In the genomic region with DNA sequence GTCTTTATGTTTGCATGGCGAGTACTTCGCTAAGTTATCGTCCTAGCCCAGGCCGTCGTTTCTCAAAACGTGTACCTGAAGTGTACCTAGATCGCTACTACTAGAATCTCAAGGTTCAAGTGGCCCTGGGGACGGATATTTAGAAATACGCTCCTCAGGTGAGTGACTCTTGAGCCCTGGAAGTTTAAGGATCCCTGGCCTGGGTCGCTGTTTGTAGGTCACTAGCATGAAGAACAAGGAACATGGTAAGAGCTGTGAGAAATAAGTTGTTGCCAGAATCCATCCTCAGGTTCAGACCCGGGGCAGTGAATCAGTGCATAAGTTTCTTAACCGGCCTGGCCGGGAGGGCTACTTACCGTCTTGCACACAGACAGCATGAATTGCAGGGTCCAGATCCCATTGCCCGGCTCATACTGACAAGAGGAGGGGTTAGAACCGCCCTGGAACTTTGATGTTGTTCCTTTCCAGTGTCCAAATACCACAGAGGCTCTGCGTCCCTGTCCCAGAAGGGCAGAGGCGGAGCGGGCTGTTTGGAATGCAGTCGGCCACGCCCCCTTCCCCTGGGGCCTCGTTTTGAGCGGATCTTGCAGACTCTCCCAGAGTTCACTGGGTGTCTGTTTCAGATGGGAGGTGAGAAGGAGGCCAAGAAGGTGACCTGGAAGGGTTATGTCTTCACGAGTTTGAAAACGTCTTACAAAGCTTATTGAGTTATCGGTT, we compare ENCODE assay signal across 7 mouse cellular contexts. TPM values are rescaled to one million over a fixed set of nuclear protein-coding genes. Genes with fewer than 3 reads are reported as not detected.
DNase-seq lines count a peak whose midpoint lies in the region; ATAC-seq and TF ChIP-seq lines count a peak whose summit lies in the region.

No protein-coding gene starts in this region.

- no peaks in the 10 kb centered on the region for H3K9me3 ChIP-seq in ES-E14 (ENCODE audit: control insufficient read depth, insufficient read depth, low read depth, low read length)
- no peaks in the 10 kb centered on the region for H3K9me3 ChIP-seq in kidney, postnatal 0 days (replicated peaks; ENCODE audit: low read length)

- DNase-seq in ES-E14 (ENCODE audit: low read depth, low spot score), result peak; percentile 94
- DNase-seq in adrenal gland, adult 8-10 months, result peak; percentile 83
- DNase-seq in heart, adult 2 months, result peak; percentile 69 to 71
- DNase-seq in kidney, postnatal 0 days (ENCODE audit: low spot score), result peak; percentile 90
- peak; percentile 80 for DNase-seq in lung, postnatal 14 days
- no peak for DNase-seq in c-Kit-positive CD71-positive TER-119-positive erythroid progenitor cells, embryonic 14.5 days (ENCODE audit: low spot score)

- peak overlapping the region; percentile 11 for H3K4me2 ChIP-seq in kidney, postnatal 0 days (ENCODE audit: low read length)

- peaks cover 0 to 4% of the 10 kb centered on the region in 2 experiments; a peak in 1 of 4 replicates for H3K4me1 ChIP-seq in ES-E14 (ENCODE audit: control insufficient read depth in 2 of 2, insufficient read depth in 2 of 2, low read length in 2 of 2, poor library complexity in 1 of 2)
- no peaks in the 10 kb centered on the region; the same call in 1 of the 2 replicates for H3K4me1 ChIP-seq in heart, adult 2 months (ENCODE audit: control insufficient read depth, insufficient read depth, low read length)
- H3K4me1 ChIP-seq in kidney, postnatal 0 days (replicated peaks; ENCODE audit: insufficient read depth, low read length), result no peaks in the 10 kb centered on the region

- TF ChIP-seq POLR2A in heart, adult 2 months (IDR thresholded peaks at IDR 0.05; ENCODE audit: insufficient read depth, low read depth, low read length), result no peak

- 53% methylated on average over 26 of the region's 26 CpGs for WGBS in heart, adult 2 months
- 42% methylated on average over 26 of the region's 26 CpGs for WGBS in kidney, postnatal 0 days

- H3K27ac ChIP-seq in ES-E14 (ENCODE audit: insufficient read depth, low read depth, low read length, poor library complexity, severe bottlenecking), result no peak overlapping the region
- no peak overlapping the region for H3K27ac ChIP-seq in heart, adult 2 months
- no peak overlapping the region for H3K27ac ChIP-seq in kidney, postnatal 0 days

- peak overlapping the region; percentile 54 to 61 for H3K4me3 ChIP-seq in ES-E14 (ENCODE audit: insufficient read depth in 1 of 2, low read depth in 1 of 2, low read length in 2 of 2, poor library complexity in 1 of 2, severe bottlenecking in 1 of 2)
- H3K4me3 ChIP-seq in heart, adult 2 months, result no peak overlapping the region
- H3K4me3 ChIP-seq in kidney, postnatal 0 days (replicated peaks; ENCODE audit: low read depth, low read length), result no peak overlapping the region

- no peak for TF ChIP-seq CTCF in heart, adult 2 months (IDR thresholded peaks at IDR 0.05)
- no peak for TF ChIP-seq CTCF in kidney, postnatal 0 days (IDR thresholded peaks at IDR 0.05; ENCODE audit: low read depth)

- TF ChIP-seq EP300 in heart, adult 2 months (IDR thresholded peaks at IDR 0.05; ENCODE audit: insufficient read depth, low read depth, low read length), result no peak

- no peaks in the 10 kb centered on the region for H3K27me3 ChIP-seq in heart, adult 2 months (ENCODE audit: control insufficient read depth, insufficient read depth, low read length)
- no peaks in the 10 kb centered on the region for H3K27me3 ChIP-seq in kidney, postnatal 0 days (ENCODE audit: insufficient read depth, low read length)

- intact Hi-C loops in heart, adult 2 months (cut with DNase I), result no loop called here

- in situ Hi-C loops in ES-E14 (cut with MboI; ENCODE audit: low sequenced_read_pairs in 2 of 2, unreplicated experiment in 2 of 2), result no loop called here

- H3K36me3 ChIP-seq in ES-E14 (ENCODE audit: control insufficient read depth, insufficient read depth, low read length, poor library complexity, severe bottlenecking), result no peaks in the 10 kb centered on the region
- H3K36me3 ChIP-seq in heart, adult 2 months (ENCODE audit: control insufficient read depth, insufficient read depth, low read length), result no peaks in the 10 kb centered on the region
- H3K36me3 ChIP-seq in kidney, postnatal 0 days (ENCODE audit: insufficient read depth, low read length), result no peaks in the 10 kb centered on the region

- H3K79me2 ChIP-seq in heart, adult 2 months (replicated peaks; ENCODE audit: control insufficient read depth, insufficient read depth, low read length), result no peaks in the 10 kb centered on the region

- peak overlapping the region; percentile 62; the same call in 1 of the 2 replicates for H3K9ac ChIP-seq in ES-E14 (ENCODE audit: insufficient read depth, low read depth, low read length, poor library complexity, severe bottlenecking)
- no peak overlapping the region for H3K9ac ChIP-seq in heart, adult 2 months (ENCODE audit: low read depth, low read length)
- no peak overlapping the region for H3K9ac ChIP-seq in kidney, postnatal 0 days (ENCODE audit: low read depth, low read length)

- peak; percentile 71 for ATAC-seq in kidney, postnatal 0 days (replicated peaks; ENCODE audit: low FRiP score, low read depth)
- ATAC-seq in granulocyte monocyte progenitor cell, adult 5-6 weeks (replicated peaks; ENCODE audit: poor library complexity, severe bottlenecking), result no peak

TF ChIP-seq in ES-E14, 5 proteins besides CTCF, POLR2A, EP300 and RAD21:
- no peak for TF ChIP-seq ZC3H11A (IDR thresholded peaks at IDR 0.05; ENCODE audit: borderline replicate concordance, low read depth, low read length)

RNA-seq across cellular contexts. Expression of gene Add3, which starts 34.7 kb away (rescaled TPM):
- total RNA-seq in ES-E14 (2012; rRNA removed), result 8.5 and 11.8 TPM in 2 replicates
- total RNA-seq in adrenal gland, adult 8-10 months (2022), result 10 to 100 TPM; 36.0 to 42.1 (median 40.7) TPM
- 10 to 100 TPM; 38.9 to 50.5 TPM for total RNA-seq in heart, adult 2 months (2021)
- 25.2 and 44.5 TPM in 2 replicates for polyA plus RNA-seq in heart, adult 2 months (2012; rRNA removed)
- 66.5 and 72.9 TPM in 2 replicates for polyA plus RNA-seq in kidney, postnatal 0 days (2015; fragmentation: Nextera tagmentation; extraction: Ambion mirVana)
- total RNA-seq in granulocyte monocyte progenitor cell, adult 5-6 weeks (2014; fragmentation: Nextera tagmentation), result 30.2 and 57.5 TPM in 2 replicates
- total RNA-seq in granulocyte monocyte progenitor cell, adult 5-6 weeks (2017), result 39.5 and 43.3 TPM in 2 replicates

Comparison
In these comparisons a context has a peak if more than half of its experiments do, and no peak if none do; other contexts are left out.
1. H3K4me3 ChIP-seq: peak in ES-E14 (2 of 2); none in heart, adult 2 months (single experiment) and kidney, postnatal 0 days (single experiment).